Mouse (Mus musculus) midbrain, embryonic 16.5 days (tissue): ENCODE measurements around the gene Zbtb12. TPM values are rescaled to one million over a fixed set of nuclear protein-coding genes. Genes with fewer than 3 reads are reported as not detected.

Source experiments
- ATAC-seq: fragments of 200-750 bp; cut with Nextera tagmentation; 2 replicates; pipeline ENCODE4 v1.8.0; 2017; ENCODE audit warnings: moderate TSS enrichment
- H3K27ac ChIP-seq: fragments of 300-500 bp; sonication (generic); 2 replicates; pipeline ENCODE4 v1.5.1; 2014; ENCODE audit warnings: mild to moderate bottlenecking, low read length, mixed read lengths
- H3K27me3 ChIP-seq: fragments of 300-500 bp; sonication (generic); 2 replicates; pipeline ENCODE4 v1.6.1; 2014; ENCODE audit warnings: low read depth, low read length, mixed read lengths; ENCODE audit not compliant: control insufficient read depth, insufficient read depth
- H3K36me3 ChIP-seq: fragments of 300-500 bp; sonication (generic); 2 replicates; pipeline ENCODE4 v1.6.1; 2014; ENCODE audit warnings: mild to moderate bottlenecking, low read length, moderate library complexity, mixed read lengths; ENCODE audit not compliant: control insufficient read depth, insufficient read depth
- H3K4me1 ChIP-seq: fragments of 300-500 bp; sonication (generic); 2 replicates; pipeline ENCODE4 v1.6.1; 2014; ENCODE audit warnings: mild to moderate bottlenecking, low read length, mixed read lengths; ENCODE audit not compliant: control insufficient read depth, insufficient read depth
- H3K4me2 ChIP-seq: fragments of 300-500 bp; sonication (generic); 2 replicates; pipeline ENCODE4 v1.6.1; 2014; ENCODE audit warnings: mild to moderate bottlenecking, low read length, mixed read lengths
- H3K4me3 ChIP-seq: fragments of 300-500 bp; sonication (generic); 2 replicates; pipeline ENCODE4 v1.5.1; 2014; ENCODE audit warnings: low read depth, mild to moderate bottlenecking, low read length, moderate library complexity, mixed read lengths
- H3K9ac ChIP-seq: fragments of 300-500 bp; sonication (generic); 2 replicates; pipeline ENCODE4 v1.6.1; 2014; ENCODE audit warnings: low read depth, low read length, mixed read lengths
- H3K9me3 ChIP-seq: fragments of 300-500 bp; sonication (generic); replicated peaks from 2 replicates; pipeline ENCODE4 v1.6.1; 2014; ENCODE audit warnings: mild to moderate bottlenecking, low read length, mixed read lengths; ENCODE audit not compliant: control insufficient read depth, poor library complexity, severe bottlenecking
- WGBS: fragments of 180-500 bp; shearing (Covaris S2); extraction: QIAGEN DNeasy Blood & Tissue Kit; methylation state at CpG from one replicate; pipeline ENCODE4 v1.1.7; 2014; 5-methylcytosine and 5-hydroxymethylcytosine counted together
- polyA plus RNA-seq: library from polyadenylated mRNA; unstranded; fragments of >200 nt; fragmentation: Nextera tagmentation; extraction: Ambion mirVana; gene quantifications from 2 replicates; pipeline ENCODE4 v1.2.1, GENCODE M21; 2015

The Zbtb12 gene
- polyA plus RNA-seq, 1 experiment from 2014 or later, result 12.4 TPM

GRCm38 (mm10) chr17:34847192-34847591, 32.1 kb upstream of the Zbtb12 start:
- WGBS, result 82% methylated on average over 6 of the region's 6 CpGs
- no peak for ATAC-seq
- no peak overlapping the region for H3K4me2 ChIP-seq
- no peaks in the 10 kb centered on the region for H3K9me3 ChIP-seq
- H3K9ac ChIP-seq, result no peak overlapping the region
- no peak overlapping the region for H3K27ac ChIP-seq
- peaks cover 19% of the 10 kb centered on the region for H3K4me1 ChIP-seq
- peaks cover 28% of the 10 kb centered on the region for H3K36me3 ChIP-seq
- no peaks in the 10 kb centered on the region for H3K27me3 ChIP-seq
- H3K4me3 ChIP-seq, result no peak overlapping the region

GRCm38 (mm10) chr17:34847615-34848014, 31.7 kb upstream of the Zbtb12 start:
- Histone ChIP-seq H3K27me3 (no peaks in the 10 kb centered on the region), H3K4me3 (no peak overlapping the region), H3K9me3 (no peaks in the 10 kb centered on the region), H3K9ac (no peak overlapping the region), H3K4me1 (peaks cover 19% of the 10 kb centered on the region), H3K4me2 (no peak overlapping the region), H3K27ac (no peak overlapping the region), H3K36me3 (peaks cover 28% of the 10 kb centered on the region)
- ATAC-seq, result no peak
- 92% methylated on average over 7 of the region's 7 CpGs for WGBS

- Histone ChIP-seq H3K9me3 (no peaks in the 10 kb centered on the region), H3K27me3 (no peaks in the 10 kb centered on the region), H3K4me1 (peaks cover 19% of the 10 kb centered on the region), H3K27ac (peak within 1 kb of the TSS; percentile 73), H3K4me3 (peak within 1 kb of the TSS; percentile 84), H3K4me2 (peak within 1 kb of the TSS; percentile 86), H3K36me3 (peaks cover 26% of the 10 kb centered on the region), H3K9ac (peak within 1 kb of the TSS; percentile 86)
- under 1% methylated on average over 59 of the region's 65 CpGs for WGBS
- ATAC-seq, result peak; percentile 97
Measured at GRCm38 (mm10) chr17:34849722-34850516, 29.4 kb upstream of the Zbtb12 start, which contains the start of the genes Skiv2l and Nelfe. TSS of gene Skiv2l (minus strand) at chr17:34850210. TSS of gene Nelfe (plus strand) at chr17:34850391.

GRCm38 (mm10) chr17:34850517-34851125, 28.7 kb upstream of the Zbtb12 start:
- Histone ChIP-seq H3K27me3 (no peaks in the 10 kb centered on the region), H3K36me3 (peaks cover 24% of the 10 kb centered on the region), H3K9me3 (no peaks in the 10 kb centered on the region), H3K9ac (peak overlapping the region; percentile 86), H3K27ac (peak overlapping the region; percentile 73), H3K4me3 (peak overlapping the region; percentile 84), H3K4me1 (peaks cover 19% of the 10 kb centered on the region), H3K4me2 (peak overlapping the region; percentile 86)
- peak; percentile 71; the same call in 1 of the 2 replicates for ATAC-seq
- WGBS, result under 1% methylated on average over 24 of the region's 25 CpGs

- no peaks in the 10 kb centered on the region for H3K9me3 ChIP-seq
- no peak overlapping the region for H3K4me2 ChIP-seq
- 84% methylated on average over 8 of the region's 8 CpGs for WGBS
- peaks cover 19% of the 10 kb centered on the region for H3K4me1 ChIP-seq
- no peak overlapping the region for H3K9ac ChIP-seq
- no peak overlapping the region for H3K4me3 ChIP-seq
- no peak overlapping the region for H3K27ac ChIP-seq
- H3K36me3 ChIP-seq, result peaks cover 20% of the 10 kb centered on the region
- ATAC-seq, result no peak
- no peaks in the 10 kb centered on the region for H3K27me3 ChIP-seq
Measured at GRCm38 (mm10) chr17:34853511-34853910, 25.8 kb upstream of the Zbtb12 start.

GRCm38 (mm10) chr17:34854761-34855160, 24.5 kb upstream of the Zbtb12 start:
- peaks cover 20% of the 10 kb centered on the region for H3K36me3 ChIP-seq
- no peaks in the 10 kb centered on the region for H3K27me3 ChIP-seq
- no peak for ATAC-seq
- H3K4me1 ChIP-seq, result peaks cover 14% of the 10 kb centered on the region
- no peak overlapping the region for H3K27ac ChIP-seq
- H3K9ac ChIP-seq, result no peak overlapping the region
- no peak overlapping the region for H3K4me2 ChIP-seq
- H3K4me3 ChIP-seq, result no peak overlapping the region
- H3K9me3 ChIP-seq, result no peaks in the 10 kb centered on the region
- 84% methylated on average over 3 of the region's 3 CpGs for WGBS

GRCm38 (mm10) chr17:34855825-34856224, 23.5 kb upstream of the Zbtb12 start:
- H3K4me2 ChIP-seq, result no peak overlapping the region
- no peaks in the 10 kb centered on the region for H3K27me3 ChIP-seq
- no peak overlapping the region for H3K27ac ChIP-seq
- ATAC-seq, result no peak
- H3K9ac ChIP-seq, result no peak overlapping the region
- WGBS, result 48% methylated on average over 3 of the region's 3 CpGs
- no peak overlapping the region for H3K4me3 ChIP-seq
- peaks cover 12% of the 10 kb centered on the region for H3K4me1 ChIP-seq
- H3K9me3 ChIP-seq, result no peaks in the 10 kb centered on the region
- H3K36me3 ChIP-seq, result peaks cover 20% of the 10 kb centered on the region

GRCm38 (mm10) chr17:34858670-34859069, 20.6 kb upstream of the Zbtb12 start:
- H3K27me3 ChIP-seq, result no peaks in the 10 kb centered on the region
- 84% methylated on average over 4 of the region's 4 CpGs for WGBS
- H3K4me2 ChIP-seq, result no peak overlapping the region
- no peak overlapping the region for H3K27ac ChIP-seq
- H3K4me3 ChIP-seq, result no peak overlapping the region
- no peak overlapping the region for H3K9ac ChIP-seq
- no peaks in the 10 kb centered on the region for H3K9me3 ChIP-seq
- ATAC-seq, result no peak
- peaks cover 12% of the 10 kb centered on the region for H3K36me3 ChIP-seq
- H3K4me1 ChIP-seq, result no peaks in the 10 kb centered on the region

- peaks cover 8% of the 10 kb centered on the region for H3K36me3 ChIP-seq
- no peaks in the 10 kb centered on the region for H3K4me1 ChIP-seq
- no peak overlapping the region for H3K4me2 ChIP-seq
- no peaks in the 10 kb centered on the region for H3K27me3 ChIP-seq
- 89% methylated on average over 9 of the region's 9 CpGs for WGBS
- no peaks in the 10 kb centered on the region for H3K9me3 ChIP-seq
- H3K9ac ChIP-seq, result no peak overlapping the region
- no peak overlapping the region for H3K27ac ChIP-seq
- no peak overlapping the region for H3K4me3 ChIP-seq
- no peak for ATAC-seq
Measured at GRCm38 (mm10) chr17:34860514-34860913, 18.8 kb upstream of the Zbtb12 start.
